Mouse (Mus musculus) MEL (cell line): ENCODE data around the gene Msantd1.

Source experiments
- BHLHE40 ChIP-seq: IDR thresholded peaks from 2 replicates; pipeline ENCODE4 v1.6.1; 2012; ENCODE audit warnings: low read depth, mild to moderate bottlenecking, inconsistent platforms, low read length, improper control_type of control experiment, borderline replicate concordance
- CTCF ChIP-seq, 3 experiments: IDR thresholded peaks in 2 of 3; conservative IDR thresholded peaks in 1 of 3; 2 replicates each; pipeline ENCODE4 v1.5.1; 2011 to 2012; ENCODE audit warnings: low read length in 3 of 3, low read depth in 2 of 3, mild to moderate bottlenecking in 2 of 3, improper control_type of control experiment in 1 of 3, inconsistent platforms in 1 of 3, mixed read lengths in 1 of 3, moderate library complexity in 1 of 3; ENCODE audit not compliant: control insufficient read depth in 1 of 3, insufficient read depth in 1 of 3, poor library complexity in 1 of 3, severe bottlenecking in 1 of 3
- POLR2A ChIP-seq, 2 experiments: IDR thresholded peaks; 2 replicates each; pipeline ENCODE4 v1.6.1; 2011 to 2012; ENCODE audit warnings: low read length in 2 of 2, mild to moderate bottlenecking in 2 of 2, control low read depth in 1 of 2, improper control_type of control experiment in 1 of 2, low read depth in 1 of 2, moderate library complexity in 1 of 2; ENCODE audit not compliant: control insufficient read depth in 1 of 2, insufficient read depth in 1 of 2, poor library complexity in 1 of 2
- TBP ChIP-seq: IDR thresholded peaks from 2 replicates; pipeline ENCODE4 v1.8.0; 2011; ENCODE audit warnings: low read depth, low read length, improper control_type of control experiment
- ZKSCAN1 ChIP-seq: IDR thresholded peaks from 2 replicates; pipeline ENCODE4 v1.6.1; 2012; ENCODE audit warnings: low read depth, mild to moderate bottlenecking, inconsistent platforms, low read length, improper control_type of control experiment, moderate library complexity

DNA sequence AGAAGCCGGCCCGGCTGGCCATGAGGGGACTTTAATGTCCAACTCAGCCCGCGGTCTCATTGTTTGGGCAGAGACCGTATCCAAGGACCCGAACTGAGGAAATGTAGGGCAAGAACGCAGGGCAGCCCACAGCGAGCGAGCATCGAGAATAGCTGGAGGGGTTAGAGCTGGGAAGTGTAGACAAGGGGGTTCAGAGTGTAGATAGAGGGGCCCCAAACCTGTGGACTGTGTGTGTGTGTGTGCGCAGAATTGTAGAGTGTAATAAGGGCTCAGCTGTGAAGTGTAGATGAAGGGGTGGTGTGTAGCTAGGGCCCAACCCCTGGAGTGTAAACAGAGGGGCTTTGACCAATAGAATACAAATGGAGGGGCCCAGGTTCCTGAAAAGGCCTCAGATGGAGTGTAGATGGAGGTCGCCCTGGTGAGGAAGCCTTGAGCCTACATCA, 42.0 kb downstream of the Msantd1 start:
- TF ChIP-seq POLR2A (IDR thresholded peaks at IDR 0.05; ENCODE audit: control insufficient read depth in 1 of 2, insufficient read depth in 1 of 2, low read depth in 1 of 2, low read length in 2 of 2, poor library complexity in 1 of 2) (0 out of 4 replicates have a peak, but pooled peaks of 1 of the 2 experiments have one; percentile 41), BHLHE40 (no peak), CTCF (IDR thresholded peaks at IDR 0.05 in 2 of 3, conservative IDR thresholded peaks at IDR 0.05 in 1 of 3; ENCODE audit: control insufficient read depth in 1 of 3, insufficient read depth in 1 of 3, low read depth in 2 of 3, low read length in 3 of 3, poor library complexity in 1 of 3, severe bottlenecking in 1 of 3) (0 out of 6 replicates have a peak, but pooled peaks of 1 of the 3 experiments have one; percentile 3), ZKSCAN1 (no peak), TBP (peak; percentile 31; the same call in 1 of the 2 replicates)
